Mouse (Mus musculus): ENCODE measurements around the gene Gramd1b.

DNA sequence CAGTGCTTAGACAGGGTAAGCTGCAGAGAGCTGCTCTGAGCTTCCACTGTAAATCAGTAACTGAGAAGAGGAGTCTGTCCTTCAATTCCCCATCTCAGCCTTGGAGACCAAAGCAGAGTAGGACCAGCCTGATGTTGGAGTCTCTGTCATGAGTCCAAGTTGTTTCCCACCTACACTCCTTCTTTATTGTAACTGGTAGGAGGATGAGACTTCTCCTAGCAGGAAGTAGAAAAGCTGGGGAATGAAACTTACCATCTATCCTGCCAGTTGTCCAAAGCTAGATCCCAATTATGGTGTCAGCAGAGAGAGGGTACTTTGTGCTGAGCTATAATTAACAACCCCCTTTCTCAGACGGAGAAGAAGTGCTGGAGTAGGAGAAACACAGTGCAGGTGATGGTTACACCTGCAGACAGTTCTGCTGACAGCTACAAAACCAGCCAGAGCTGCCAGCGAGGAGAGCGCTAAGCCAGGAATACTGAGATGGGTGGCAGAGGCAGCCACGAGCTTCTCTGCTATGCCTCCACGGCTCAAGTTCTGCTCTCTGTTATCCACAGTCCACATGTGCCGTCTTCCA, 131.7 kb downstream of the Gramd1b start:
- TF ChIP-seq TAL1 (IDR thresholded peaks at IDR 0.05; ENCODE audit: low read length), result no peak
- TF ChIP-seq GATA1 (IDR thresholded peaks at IDR 0.05; ENCODE audit: low read length), result no peak

Data from erythroblast, embryonic 14.5 days (primary cell).